Mouse (Mus musculus): ENCODE data around the gene Prkch.

The Prkch gene

GRCm38 (mm10) chr12:73685875-73686274, 101.3 kb downstream of the Prkch start:
- no peak for DNase-seq (ENCODE audit: low spot score)

GRCm38 (mm10) chr12:73686456-73686855, 101.9 kb downstream of the Prkch start:
- DNase-seq (ENCODE audit: low spot score) = no peak

GRCm38 (mm10) chr12:73687077-73688035, 102.8 kb downstream of the Prkch start:
- peak; percentile 34 for DNase-seq (ENCODE audit: low spot score)

- DNase-seq (ENCODE audit: low spot score) = no peak
These were observed 107.7 kb downstream of the Prkch start for GRCm38 (mm10) chr12:73692321-73692720.

- DNase-seq (ENCODE audit: low spot score) = peak; percentile 27
These were observed 108.8 kb downstream of the Prkch start for GRCm38 (mm10) chr12:73693347-73693746.

- no peak for DNase-seq (ENCODE audit: low spot score)
These were observed 110.1 kb downstream of the Prkch start for GRCm38 (mm10) chr12:73694690-73695089.

GRCm38 (mm10) chr12:73695110-73695509, 110.5 kb downstream of the Prkch start:
- no peak for DNase-seq (ENCODE audit: low spot score)

GRCm38 (mm10) chr12:73696084-73696483, 111.5 kb downstream of the Prkch start:
- DNase-seq (ENCODE audit: low spot score) = no peak

GRCm38 (mm10) chr12:73696946-73697345, 112.3 kb downstream of the Prkch start:
- no peak for DNase-seq (ENCODE audit: low spot score)

GRCm38 (mm10) chr12:73698436-73698835, 113.8 kb downstream of the Prkch start:
- DNase-seq (ENCODE audit: low spot score) = no peak

GRCm38 (mm10) chr12:73698841-73699240, 114.2 kb downstream of the Prkch start:
- DNase-seq (ENCODE audit: low spot score) = no peak

GRCm38 (mm10) chr12:73699471-73700186, 115.0 kb downstream of the Prkch start:
- no peak for DNase-seq (ENCODE audit: low spot score)

- DNase-seq (ENCODE audit: low spot score) = no peak
These were observed 116.0 kb downstream of the Prkch start for GRCm38 (mm10) chr12:73700544-73701069.

GRCm38 (mm10) chr12:73701999-73702398, 117.4 kb downstream of the Prkch start:
- DNase-seq (ENCODE audit: low spot score) = no peak

- no peak for DNase-seq (ENCODE audit: low spot score)
These were observed 119.8 kb downstream of the Prkch start for GRCm38 (mm10) chr12:73704382-73704781.

- no peak for DNase-seq (ENCODE audit: low spot score)
These were observed 120.6 kb downstream of the Prkch start for GRCm38 (mm10) chr12:73705097-73705690.

GRCm38 (mm10) chr12:73708498-73708897, 123.9 kb downstream of the Prkch start:
- DNase-seq (ENCODE audit: low spot score) = no peak

- DNase-seq (ENCODE audit: low spot score) = peak; percentile 17
These were observed 124.3 kb downstream of the Prkch start for GRCm38 (mm10) chr12:73708920-73709319.

GRCm38 (mm10) chr12:73710846-73711245, 126.2 kb downstream of the Prkch start:
- no peak for DNase-seq (ENCODE audit: low spot score)

- no peak for DNase-seq (ENCODE audit: low spot score)
These were observed 127.5 kb downstream of the Prkch start for GRCm38 (mm10) chr12:73712122-73712521.

- DNase-seq (ENCODE audit: low spot score) = no peak
These were observed 130.0 kb downstream of the Prkch start for GRCm38 (mm10) chr12:73714589-73714988.

GRCm38 (mm10) chr12:73715331-73715730, 130.7 kb downstream of the Prkch start:
- DNase-seq (ENCODE audit: low spot score) = no peak

Data from ovary, postnatal 10 days (tissue).